Mouse (Mus musculus) liver, embryonic 14.5 days (tissue): ENCODE measurements around the gene Srpk3. TPM values are rescaled to one million over a fixed set of nuclear protein-coding genes. Genes with fewer than 3 reads are reported as not detected.

Experiments
- ATAC-seq: fragments of 200-750 bp; cut with Nextera tagmentation; 2 replicates; pipeline ENCODE4 v1.8.0; 2017; ENCODE audit warnings: moderate number of reproducible peaks, mild to moderate bottlenecking, moderate library complexity; ENCODE audit not compliant: insufficient read depth
- DNase-seq, 3 experiments: peaks; one replicate each; pipeline ENCODE4 v3.0.0-alpha.2; 2012 to 2013; ENCODE audit warnings: low read depth in 3 of 3, low spot score in 3 of 3
- H3K27ac ChIP-seq: fragments of 300-500 bp; sonication (generic); 2 replicates; pipeline ENCODE4 v1.5.1; 2014; ENCODE audit warnings: moderate library complexity, mild to moderate bottlenecking, control low read depth, inconsistent platforms
- H3K27me3 ChIP-seq: fragments of 300-500 bp; sonication (generic); 2 replicates; pipeline ENCODE4 v1.6.1; 2014; ENCODE audit warnings: mild to moderate bottlenecking, low read length, moderate library complexity; ENCODE audit not compliant: control insufficient read depth, insufficient read depth
- H3K36me3 ChIP-seq: fragments of 300-500 bp; sonication (generic); replicated peaks from 2 replicates; pipeline ENCODE4 v1.6.1; 2014; ENCODE audit warnings: low read depth; ENCODE audit not compliant: control insufficient read depth, insufficient read depth
- H3K4me1 ChIP-seq, 2 experiments: fragments of 200-500 bp in 1 of 2; fragments of 300-500 bp in 1 of 2; sonication (generic) in 1 of 2; replicated peaks; 2 replicates each; pipeline ENCODE4 v1.6.1; 2012 to 2014; ENCODE audit warnings: antibody characterized with exemption in 1 of 2, inconsistent platforms in 1 of 2, low read length in 1 of 2; ENCODE audit not compliant: control insufficient read depth in 2 of 2, insufficient read depth in 2 of 2
- H3K4me2 ChIP-seq: fragments of 300-500 bp; sonication (generic); 2 replicates; pipeline ENCODE4 v1.6.1; 2014; ENCODE audit warnings: low read depth, mild to moderate bottlenecking, control low read depth, moderate library complexity
- H3K4me3 ChIP-seq, 2 experiments: fragments of 200-500 bp in 1 of 2; fragments of 300-500 bp in 1 of 2; sonication (generic) in 1 of 2; 2 replicates each; pipeline ENCODE4 v1.5.1; 2012 to 2014; ENCODE audit warnings: low read depth in 2 of 2, low read length in 2 of 2, mild to moderate bottlenecking in 2 of 2, control low read depth in 1 of 2, inconsistent platforms in 1 of 2, moderate library complexity in 1 of 2; ENCODE audit not compliant: insufficient read depth in 1 of 2
- H3K9ac ChIP-seq: fragments of 300-500 bp; sonication (generic); replicated peaks from 2 replicates; pipeline ENCODE4 v1.6.1; 2014; ENCODE audit warnings: mild to moderate bottlenecking, control low read depth, moderate library complexity
- H3K9me3 ChIP-seq: fragments of 300-500 bp; sonication (generic); 2 replicates; pipeline ENCODE4 v1.6.1; 2016; ENCODE audit warnings: low read length, mixed read lengths; ENCODE audit not compliant: control insufficient read depth
- CTCF ChIP-seq: IDR thresholded peaks from 2 replicates; pipeline ENCODE4 v1.5.1; 2016; ENCODE audit warnings: antibody characterized with exemption, low read depth, control low read depth
- EP300 ChIP-seq: IDR thresholded peaks from 2 replicates; pipeline ENCODE4 v1.6.1; 2016; ENCODE audit warnings: antibody characterized with exemption, low read depth
- WGBS: fragments of 180-500 bp; shearing (Covaris S2); extraction: QIAGEN DNeasy Blood & Tissue Kit; methylation state at CpG from one replicate; pipeline ENCODE4 v1.1.7; 2014; ENCODE audit not compliant: insufficient replicate concordance; 5-methylcytosine and 5-hydroxymethylcytosine counted together
- polyA plus RNA-seq, 2 experiments: library from polyadenylated mRNA; depleted of rRNA in 1 of 2; stranded (reverse) in 1 of 2; unstranded in 1 of 2; fragments of >200 nt; fragmentation: Nextera tagmentation in 1 of 2; extraction: Ambion mirVana in 1 of 2; gene quantifications; 2 replicates each; pipeline versions ENCODE4 v1.2.1 to v1.2.3; 2012 to 2014

The Srpk3 gene
- polyA plus RNA-seq, 2 experiments = 0.05 to 0.12 TPM

- DNase-seq = no peak
- 62% methylated on average over 1 of the region's 1 CpGs for WGBS
Measured at GRCm38 (mm10) chrX:73744774-73745481, 29.3 kb upstream of the Srpk3 start.

GRCm38 (mm10) chrX:73748977-73749376 lies 25.2 kb upstream of the Srpk3 start:
- Histone ChIP-seq H3K9ac (no peak overlapping the region), H3K27me3 (no peaks in the 10 kb centered on the region), H3K4me2 (no peak overlapping the region), H3K4me3 (no peak overlapping the region), H3K36me3 (no peaks in the 10 kb centered on the region), H3K4me1 (no peaks in the 10 kb centered on the region), H3K9me3 (no peaks in the 10 kb centered on the region), H3K27ac (no peak overlapping the region)
- ATAC-seq (no peak), DNase-seq (no peak)
- TF ChIP-seq CTCF (no peak), EP300 (no peak)
- WGBS = 58% methylated on average over 1 of the region's 1 CpGs

More at GRCm38 (mm10) chrX:73744774-73745481, 29.3 kb upstream of the Srpk3 start:
- H3K36me3 ChIP-seq = no peaks in the 10 kb centered on the region
- no peaks in the 10 kb centered on the region for H3K27me3 ChIP-seq
- no peak for TF ChIP-seq CTCF
- no peak for TF ChIP-seq EP300
- H3K4me1 ChIP-seq = no peaks in the 10 kb centered on the region
- H3K9me3 ChIP-seq = no peaks in the 10 kb centered on the region
- ATAC-seq = no peak
- H3K27ac ChIP-seq = no peak overlapping the region
- H3K4me2 ChIP-seq = no peak overlapping the region
- no peak overlapping the region for H3K4me3 ChIP-seq
- H3K9ac ChIP-seq = no peak overlapping the region

GRCm38 (mm10) chrX:73756334-73757140 lies 17.7 kb upstream of the Srpk3 start, which contains the start of gene Plxnb3:
Plxnb3 (plus strand) TSS chrX:73757090.
- WGBS = 67% methylated on average over 4 of the region's 5 CpGs
- no peak within 1 kb of the TSS for H3K27ac ChIP-seq
- no peak for TF ChIP-seq EP300
- TF ChIP-seq CTCF = no peak
- no peaks in the 10 kb centered on the region for H3K9me3 ChIP-seq
- no peaks in the 10 kb centered on the region for H3K4me1 ChIP-seq
- no peak for ATAC-seq
- no peak within 1 kb of the TSS for H3K9ac ChIP-seq
- DNase-seq = no peak
- H3K4me3 ChIP-seq = no peak within 1 kb of the TSS
- H3K36me3 ChIP-seq = no peaks in the 10 kb centered on the region
- H3K4me2 ChIP-seq = no peak within 1 kb of the TSS
- H3K27me3 ChIP-seq = no peaks in the 10 kb centered on the region

- H3K27ac ChIP-seq = no peak overlapping the region
- no peaks in the 10 kb centered on the region for H3K36me3 ChIP-seq
- H3K9ac ChIP-seq = no peak overlapping the region
- 74% methylated on average over 12 of the region's 13 CpGs for WGBS
- no peak overlapping the region for H3K4me2 ChIP-seq
- no peaks in the 10 kb centered on the region for H3K27me3 ChIP-seq
- DNase-seq (no peak), ATAC-seq (no peak)
- TF ChIP-seq EP300 (no peak), CTCF (no peak)
- H3K4me3 ChIP-seq = no peak overlapping the region
- H3K4me1 ChIP-seq = no peaks in the 10 kb centered on the region
- H3K9me3 ChIP-seq = no peaks in the 10 kb centered on the region
Measured at GRCm38 (mm10) chrX:73758611-73759290, 15.5 kb upstream of the Srpk3 start.

- 19% methylated on average over 1 of the region's 1 CpGs for WGBS
- TF ChIP-seq CTCF (no peak), EP300 (no peak)
- Histone ChIP-seq H3K4me3 (no peak overlapping the region), H3K9me3 (no peaks in the 10 kb centered on the region), H3K36me3 (no peaks in the 10 kb centered on the region), H3K9ac (no peak overlapping the region), H3K27me3 (no peaks in the 10 kb centered on the region), H3K4me1 (no peaks in the 10 kb centered on the region; a peak in 1 of 4 replicates), H3K4me2 (no peak overlapping the region), H3K27ac (no peak overlapping the region)
- no peak for DNase-seq
- no peak for ATAC-seq
Measured at GRCm38 (mm10) chrX:73765311-73765710, 8.9 kb upstream of the Srpk3 start.
